Mouse (Mus musculus) limb, embryonic 12.5 days (tissue): Measurements from ENCODE around the gene Umps. TPM values are rescaled to one million over a fixed set of nuclear protein-coding genes. Genes with fewer than 3 reads are reported as not detected.
A peak's percentile ranks its signal among the peaks of the same experiment; 100 is the strongest.

Experiments used
- ATAC-seq: fragments of 200-750 bp; cut with Nextera tagmentation; 2 replicates; pipeline ENCODE4 v1.8.0; 2017; ENCODE audit warnings: low read depth, moderate TSS enrichment; ENCODE audit not compliant: insufficient number of reproducible peaks, insufficient read depth, low FRiP score, low TSS enrichment
- H3K27ac ChIP-seq: fragments of 300-500 bp; sonication (generic); 2 replicates; pipeline ENCODE4 v1.5.1; 2016; ENCODE audit warnings: mild to moderate bottlenecking, moderate library complexity
- H3K27me3 ChIP-seq: fragments of 300-500 bp; sonication (generic); 2 replicates; pipeline ENCODE4 v1.6.1; 2016; ENCODE audit warnings: mild to moderate bottlenecking, moderate library complexity
- H3K36me3 ChIP-seq: fragments of 300-500 bp; sonication (generic); 2 replicates; pipeline ENCODE4 v1.6.1; 2016; ENCODE audit warnings: mild to moderate bottlenecking, moderate library complexity
- H3K4me1 ChIP-seq: fragments of 300-500 bp; sonication (generic); replicated peaks from 2 replicates; pipeline ENCODE4 v1.6.1; 2016
- H3K4me2 ChIP-seq: fragments of 300-500 bp; sonication (generic); 2 replicates; pipeline ENCODE4 v1.6.1; 2016; ENCODE audit warnings: mild to moderate bottlenecking, moderate library complexity
- H3K4me3 ChIP-seq: fragments of 300-500 bp; sonication (generic); replicated peaks from 2 replicates; pipeline ENCODE4 v1.5.1; 2016; ENCODE audit warnings: mild to moderate bottlenecking
- H3K9ac ChIP-seq: fragments of 300-500 bp; sonication (generic); replicated peaks from 2 replicates; pipeline ENCODE4 v1.6.1; 2016; ENCODE audit warnings: mild to moderate bottlenecking, moderate library complexity
- H3K9me3 ChIP-seq: fragments of 300-500 bp; sonication (generic); 2 replicates; pipeline ENCODE4 v1.6.1; 2016; ENCODE audit warnings: mild to moderate bottlenecking, moderate library complexity
- WGBS: fragments of 180-500 bp; shearing (Covaris S2); methylation state at CpG from one replicate; pipeline ENCODE4 v1.1.7; 2016; 5-methylcytosine and 5-hydroxymethylcytosine counted together
- polyA plus RNA-seq: library from polyadenylated mRNA; unstranded; fragments of >200 nt; fragmentation: Nextera tagmentation; extraction: Ambion mirVana; gene quantifications from 2 replicates; pipeline ENCODE4 v1.2.1, GENCODE M21; 2016

The Umps gene
- polyA plus RNA-seq, 1 experiment from 2014 or later: 67.9 TPM

DNA sequence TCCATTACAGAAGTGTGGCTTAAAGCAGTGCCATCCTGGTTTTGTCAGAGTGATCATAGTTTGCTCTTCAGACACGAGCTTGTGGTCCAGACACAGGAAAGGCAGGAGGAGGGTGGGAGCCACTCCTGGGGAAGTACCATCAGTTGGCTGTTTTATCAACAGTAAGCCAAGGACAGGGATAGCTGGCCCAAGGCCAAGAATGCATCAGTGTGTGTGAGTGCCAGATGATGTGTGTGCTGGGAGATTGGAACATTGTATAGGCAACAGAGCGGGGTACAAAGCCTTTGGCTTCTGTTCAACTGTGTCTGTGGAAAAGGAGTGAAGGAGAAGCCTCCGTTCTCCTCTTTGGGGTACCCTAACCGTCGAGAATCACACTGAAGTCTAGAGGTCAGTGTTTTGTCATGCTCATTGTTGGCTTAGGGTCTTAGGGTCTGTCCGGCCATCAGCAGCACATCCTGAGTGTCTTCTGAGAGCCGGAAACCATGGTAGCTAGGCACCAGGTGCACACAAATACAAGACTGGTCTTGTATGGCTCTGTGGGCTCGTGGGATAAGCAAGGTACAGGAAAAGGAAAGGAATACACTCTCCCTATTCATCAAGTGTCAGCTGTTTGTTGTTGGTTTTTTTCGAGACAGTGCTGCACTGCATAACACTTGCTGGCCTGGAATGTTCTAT is 37.9 kb downstream of the Umps start:
- H3K36me3 ChIP-seq: peaks cover 24% of the 10 kb centered on the region; the same call in 1 of the 2 replicates

DNA sequence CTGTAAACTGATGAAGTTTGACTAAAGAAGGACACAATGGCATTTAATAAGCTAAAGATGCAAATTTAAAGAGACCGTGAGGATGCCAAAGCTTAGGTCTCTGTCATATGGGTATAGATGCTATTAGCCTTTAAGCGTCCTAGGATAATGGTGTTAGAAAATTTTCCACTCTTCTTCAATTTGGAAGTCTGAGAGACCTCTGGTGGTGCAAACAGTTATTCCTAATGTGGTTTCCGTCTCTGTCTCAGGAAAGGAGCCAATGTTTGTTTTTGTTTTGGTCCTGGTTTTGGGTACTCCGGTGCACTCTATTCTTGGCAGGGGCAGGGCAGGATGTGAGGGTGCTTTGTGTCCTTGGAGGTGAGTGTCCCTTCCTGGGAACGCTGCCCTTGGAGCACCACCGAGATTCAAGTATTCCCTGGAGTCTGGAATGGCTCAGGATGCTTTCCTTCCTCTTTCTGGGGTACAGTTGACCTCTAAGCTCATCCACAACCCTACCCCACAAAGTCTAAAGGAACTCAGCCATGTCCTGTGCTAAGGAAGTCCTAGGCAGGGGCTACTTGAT is 39.5 kb downstream of the Umps start:
- ATAC-seq: no peak
- Histone ChIP-seq H3K9me3 (no peaks in the 10 kb centered on the region), H3K36me3 (peaks cover 19% of the 10 kb centered on the region; the same call in 1 of the 2 replicates), H3K4me2 (no peak overlapping the region), H3K27ac (no peak overlapping the region), H3K9ac (no peak overlapping the region), H3K27me3 (no peaks in the 10 kb centered on the region), H3K4me3 (no peak overlapping the region), H3K4me1 (peaks cover 22% of the 10 kb centered on the region)
- 88% methylated on average over 6 of the region's 6 CpGs for WGBS

More for the DNA sequence above, 37.9 kb downstream of the Umps start:
- H3K4me3 ChIP-seq: no peak overlapping the region
- no peak overlapping the region for H3K27ac ChIP-seq
- no peak for ATAC-seq
- WGBS: 84% methylated on average over 9 of the region's 9 CpGs
- H3K9ac ChIP-seq: no peak overlapping the region
- H3K27me3 ChIP-seq: no peaks in the 10 kb centered on the region
- H3K4me1 ChIP-seq: peaks cover 13% of the 10 kb centered on the region
- no peak overlapping the region for H3K4me2 ChIP-seq
- H3K9me3 ChIP-seq: no peaks in the 10 kb centered on the region

DNA sequence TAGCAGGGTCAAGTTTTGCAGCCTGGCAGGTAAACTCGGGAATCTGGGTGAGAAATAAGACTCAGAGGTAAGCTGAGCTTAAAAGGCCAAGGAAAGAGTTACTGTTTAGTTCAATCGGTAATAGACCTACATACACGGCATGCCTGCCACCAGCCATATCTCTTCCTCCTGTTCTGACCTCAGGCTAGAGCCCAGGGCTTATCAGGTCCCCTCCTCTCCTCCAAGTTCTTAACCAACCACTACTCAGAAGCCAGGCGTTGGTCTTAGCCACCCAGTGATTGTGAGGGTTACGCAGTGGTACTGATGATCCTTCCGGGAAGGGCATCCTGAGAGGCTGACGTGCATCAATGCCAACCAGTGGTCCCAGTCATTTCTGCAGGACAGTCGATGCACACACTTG is 43.1 kb downstream of the Umps start:
- ATAC-seq: no peak
- 85% methylated on average over 8 of the region's 8 CpGs for WGBS

DNA sequence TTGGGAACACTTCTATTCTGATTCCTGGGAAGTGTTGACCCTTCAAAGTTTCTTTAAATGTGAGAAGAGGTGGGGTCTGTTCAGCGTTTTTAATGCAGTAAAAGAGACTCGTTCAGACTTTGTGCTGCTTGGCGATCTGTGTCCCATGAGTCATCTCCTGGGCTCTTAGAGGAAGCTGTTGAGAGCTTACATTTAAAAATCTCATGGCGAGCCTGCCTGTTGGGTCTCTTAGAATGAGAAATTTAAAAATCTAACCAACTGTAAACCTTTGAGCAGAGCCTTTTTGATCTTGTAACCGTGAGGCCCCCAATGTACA is 43.9 kb downstream of the Umps start:
- WGBS: 17% methylated on average over 5 of the region's 5 CpGs
- Histone ChIP-seq H3K9ac (no peak overlapping the region), H3K4me2 (0 out of 2 replicates have a peak overlapping the region, but pooled peaks have one; percentile 21), H3K9me3 (no peaks in the 10 kb centered on the region), H3K27me3 (no peaks in the 10 kb centered on the region), H3K4me3 (no peak overlapping the region), H3K27ac (peak overlapping the region; percentile 80), H3K36me3 (peaks cover 28% of the 10 kb centered on the region), H3K4me1 (peaks cover 38% of the 10 kb centered on the region)
- ATAC-seq: no peak

More for the DNA sequence above, 43.1 kb downstream of the Umps start:
- Histone ChIP-seq H3K27me3 (no peaks in the 10 kb centered on the region), H3K4me2 (no peak overlapping the region), H3K4me3 (no peak overlapping the region), H3K36me3 (peaks cover 24% of the 10 kb centered on the region), H3K9ac (no peak overlapping the region), H3K4me1 (peaks cover 37% of the 10 kb centered on the region), H3K9me3 (no peaks in the 10 kb centered on the region), H3K27ac (0 out of 2 replicates have a peak overlapping the region, but pooled peaks have one; percentile 12)

DNA sequence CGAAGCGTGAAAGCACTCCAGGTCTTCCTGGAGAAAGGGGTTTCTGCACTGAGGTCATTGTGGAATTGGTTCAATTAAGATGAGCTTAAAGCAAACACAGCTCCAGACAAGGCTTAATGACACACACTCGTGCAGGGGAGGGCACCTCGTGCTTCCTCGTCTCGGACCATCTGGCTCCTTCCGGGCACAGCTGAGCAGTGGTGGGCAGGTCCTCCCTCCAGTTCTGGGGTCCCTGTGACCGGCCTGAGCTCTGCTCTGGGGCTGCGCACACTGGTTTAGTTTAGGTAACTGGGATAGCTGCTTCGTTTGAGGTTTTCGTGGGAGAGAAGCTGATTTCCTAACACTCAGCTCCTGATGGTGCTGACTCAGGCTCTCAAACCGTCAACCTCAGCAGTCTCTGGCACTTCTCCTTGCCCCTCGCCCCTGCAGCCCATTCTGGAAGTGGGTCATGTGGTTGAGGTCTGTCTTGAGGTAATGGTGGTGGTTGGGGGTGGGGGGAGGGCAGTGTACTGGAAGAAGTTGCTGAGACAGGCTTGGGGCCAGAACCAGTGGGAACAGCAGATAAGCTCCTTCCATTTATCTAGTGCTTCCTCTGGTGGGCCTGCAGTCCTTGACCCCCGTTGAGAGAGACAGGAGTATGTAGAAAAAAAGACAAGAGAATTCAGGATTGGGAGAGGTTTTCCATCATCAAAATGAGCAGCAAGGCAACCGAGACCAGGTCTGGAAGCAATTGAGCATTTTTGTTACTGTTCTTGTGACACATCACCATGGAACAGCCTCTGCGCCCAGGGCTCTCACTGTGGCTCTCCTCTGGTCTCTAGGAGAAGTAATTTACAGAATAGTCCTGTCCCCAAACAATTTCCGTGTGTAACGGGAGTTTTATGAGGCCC is 44.5 kb downstream of the Umps start:
- peaks cover 43% of the 10 kb centered on the region for H3K4me1 ChIP-seq

DNA sequence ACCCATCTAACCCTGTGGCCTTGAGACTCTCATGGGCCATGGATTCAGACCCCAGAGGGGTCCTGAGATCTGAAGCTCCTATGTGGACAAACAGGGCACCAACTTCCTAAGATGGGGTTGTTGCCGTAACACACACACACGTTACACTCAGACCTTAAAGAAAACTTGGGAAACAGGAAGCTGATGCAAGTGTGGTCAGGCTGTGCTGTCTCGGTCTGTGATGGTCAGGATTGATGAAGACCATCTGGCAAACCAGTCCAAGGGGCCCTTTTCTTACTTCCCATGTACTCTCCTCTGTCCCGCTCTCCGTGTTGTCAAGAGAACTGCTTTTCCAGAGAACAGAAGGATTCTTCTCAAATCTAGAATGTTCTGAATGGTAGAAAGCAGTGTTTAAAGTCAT is 45.3 kb downstream of the Umps start:
- no peak overlapping the region for H3K4me3 ChIP-seq
- no peaks in the 10 kb centered on the region for H3K9me3 ChIP-seq
- H3K9ac ChIP-seq: no peak overlapping the region
- peaks cover 51% of the 10 kb centered on the region for H3K4me1 ChIP-seq
- peaks cover 34% of the 10 kb centered on the region for H3K36me3 ChIP-seq
- ATAC-seq: 0 out of 2 replicates have a peak, but pooled peaks have one; percentile 11
- peak overlapping the region; percentile 80; the same call in 1 of the 2 replicates for H3K27ac ChIP-seq
- 59% methylated on average over 5 of the region's 5 CpGs for WGBS
- H3K4me2 ChIP-seq: no peak overlapping the region
- no peaks in the 10 kb centered on the region for H3K27me3 ChIP-seq

More for the DNA sequence above, 44.5 kb downstream of the Umps start:
- Histone ChIP-seq H3K36me3 (peaks cover 34% of the 10 kb centered on the region), H3K27me3 (no peaks in the 10 kb centered on the region), H3K27ac (peak overlapping the region; percentile 80), H3K4me2 (peak overlapping the region; percentile 21), H3K9ac (no peak overlapping the region), H3K4me3 (no peak overlapping the region), H3K9me3 (no peaks in the 10 kb centered on the region)
- 13% methylated on average over 18 of the region's 18 CpGs for WGBS
- peak; percentile 45; the same call in 1 of the 2 replicates for ATAC-seq

DNA sequence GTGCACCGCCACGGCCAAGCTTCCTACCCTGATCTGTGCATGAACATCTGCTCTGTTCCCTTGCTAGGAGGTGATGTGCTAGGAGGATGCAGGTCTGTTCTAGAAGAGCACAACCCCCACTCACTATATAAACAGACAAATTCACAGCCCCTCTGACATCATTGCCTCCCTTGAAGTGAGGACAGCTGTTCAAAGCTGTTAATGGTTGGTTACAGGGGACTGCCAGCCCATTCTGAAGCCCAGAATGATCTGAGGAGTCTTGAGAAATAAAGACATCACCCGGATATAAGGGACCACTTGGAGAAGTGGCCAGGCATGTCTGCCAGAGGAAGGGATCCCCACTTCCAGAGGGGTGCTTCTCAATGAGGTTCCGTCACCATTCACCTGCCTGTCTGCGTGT is 48.9 kb downstream of the Umps start:
- Histone ChIP-seq H3K36me3 (peaks cover 58% of the 10 kb centered on the region), H3K4me1 (peaks cover 44% of the 10 kb centered on the region), H3K27ac (no peak overlapping the region), H3K9me3 (no peaks in the 10 kb centered on the region), H3K4me2 (no peak overlapping the region), H3K4me3 (no peak overlapping the region), H3K9ac (no peak overlapping the region), H3K27me3 (no peaks in the 10 kb centered on the region)
- no peak for ATAC-seq
- WGBS: 76% methylated on average over 5 of the region's 5 CpGs

DNA sequence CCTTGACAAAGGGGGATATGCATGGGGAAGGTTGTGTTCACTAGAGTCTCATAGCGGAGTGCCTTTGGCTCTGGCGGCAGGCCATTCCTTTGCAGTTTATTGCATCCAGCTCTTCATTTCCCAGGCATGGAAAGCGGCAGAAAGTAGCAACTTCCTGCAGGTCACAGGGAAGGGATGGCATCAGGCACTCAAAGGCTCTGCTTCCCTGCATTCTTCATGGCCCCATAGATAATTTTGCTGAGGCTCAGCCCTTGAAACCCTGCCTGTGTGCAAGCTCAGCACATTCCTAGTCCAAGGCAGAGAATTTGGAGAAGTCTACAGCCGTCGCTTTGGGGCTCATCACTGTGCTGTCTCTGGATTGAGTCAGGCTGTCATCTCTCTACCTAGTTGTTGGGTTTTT is 49.4 kb downstream of the Umps start:
- peaks cover 39% of the 10 kb centered on the region for H3K4me1 ChIP-seq
- H3K9ac ChIP-seq: no peak overlapping the region
- no peak overlapping the region for H3K27ac ChIP-seq
- H3K9me3 ChIP-seq: no peaks in the 10 kb centered on the region
- WGBS: 54% methylated on average over 5 of the region's 5 CpGs
- H3K27me3 ChIP-seq: no peaks in the 10 kb centered on the region
- peaks cover 58% of the 10 kb centered on the region for H3K36me3 ChIP-seq
- H3K4me3 ChIP-seq: no peak overlapping the region
- no peak for ATAC-seq
- H3K4me2 ChIP-seq: no peak overlapping the region

DNA sequence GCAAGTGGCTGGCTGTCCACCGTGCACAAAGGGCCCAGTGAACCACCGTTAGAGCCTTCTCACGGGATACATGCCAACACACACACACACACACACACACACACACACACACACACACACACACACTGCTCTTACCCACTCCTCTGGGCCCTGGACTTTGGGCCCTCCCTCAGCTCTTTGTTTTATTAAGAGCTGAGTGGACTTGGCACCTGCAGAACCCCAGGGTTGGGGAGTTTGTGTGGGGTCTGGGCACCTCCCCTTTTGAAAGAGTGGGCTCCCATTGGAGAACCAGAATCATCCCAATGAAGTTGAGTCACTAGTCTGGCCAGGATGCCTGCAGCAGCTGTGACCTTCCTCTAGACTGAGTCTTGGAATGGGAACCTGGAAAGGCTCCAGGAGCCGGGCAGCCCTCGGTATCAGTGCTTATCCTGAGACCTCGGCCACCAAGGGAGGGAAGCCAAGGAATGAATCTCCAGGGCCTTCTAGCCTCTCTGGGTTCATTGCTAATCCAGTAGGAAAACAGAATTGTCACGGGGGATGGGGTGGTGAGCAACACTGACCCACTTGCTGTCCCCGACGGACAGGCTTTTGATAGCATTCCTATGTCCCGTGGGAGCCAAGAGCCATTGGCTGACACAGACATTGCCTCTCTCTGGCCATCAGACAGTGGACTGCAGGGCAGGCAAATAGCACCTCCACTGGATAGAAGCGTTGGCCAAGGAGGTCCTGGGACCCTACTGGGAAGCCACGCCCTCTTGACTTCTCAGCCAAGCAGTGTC is 50.2 kb downstream of the Umps start:
- H3K27ac ChIP-seq: no peak overlapping the region
- peaks cover 32% of the 10 kb centered on the region for H3K4me1 ChIP-seq
- 80% methylated on average over 12 of the region's 12 CpGs for WGBS
- no peak overlapping the region for H3K4me3 ChIP-seq
- H3K36me3 ChIP-seq: peaks cover 62% of the 10 kb centered on the region
- H3K27me3 ChIP-seq: no peaks in the 10 kb centered on the region
- H3K9me3 ChIP-seq: no peaks in the 10 kb centered on the region
- H3K4me2 ChIP-seq: no peak overlapping the region
- no peak overlapping the region for H3K9ac ChIP-seq
- no peak for ATAC-seq

DNA sequence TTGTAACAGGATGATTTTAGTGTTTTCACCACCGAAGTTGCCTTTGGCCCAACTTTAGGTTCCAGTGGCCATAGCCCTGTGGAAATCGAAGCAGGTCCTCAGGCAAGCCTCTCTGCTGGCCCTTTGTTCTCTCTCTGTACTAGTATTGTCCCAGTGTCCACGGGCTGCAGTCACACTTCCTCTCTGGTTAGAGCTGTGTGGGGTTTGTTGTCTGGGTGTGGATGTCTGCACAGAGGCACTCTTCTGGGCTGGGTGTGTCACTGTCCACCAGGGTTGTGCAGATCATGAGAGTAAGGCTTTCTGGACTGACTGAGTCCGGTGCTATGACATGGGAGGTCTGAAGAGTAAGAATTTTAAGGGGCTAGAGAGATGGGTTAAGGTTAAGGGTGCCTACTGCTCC is 51.8 kb downstream of the Umps start:
- 90% methylated on average over 4 of the region's 4 CpGs for WGBS
- H3K4me1 ChIP-seq: peaks cover 18% of the 10 kb centered on the region
- H3K4me3 ChIP-seq: no peak overlapping the region
- no peaks in the 10 kb centered on the region for H3K9me3 ChIP-seq
- no peak overlapping the region for H3K9ac ChIP-seq
- peaks cover 62% of the 10 kb centered on the region for H3K36me3 ChIP-seq
- H3K27ac ChIP-seq: no peak overlapping the region
- H3K4me2 ChIP-seq: no peak overlapping the region
- no peaks in the 10 kb centered on the region for H3K27me3 ChIP-seq
- ATAC-seq: no peak
